Mouse (Mus musculus) G1E (cell line): ENCODE results near the gene Lypd8. TPM values are rescaled to one million over a fixed set of nuclear protein-coding genes. Genes with fewer than 3 reads are reported as not detected.

Source experiments
- ATAC-seq: 2 replicates; pipeline ENCODE4 v1.8.0; 2016; ENCODE audit warnings: mild to moderate bottlenecking; ENCODE audit not compliant: insufficient number of reproducible peaks, poor library complexity, low FRiP score, severe bottlenecking; ENCODE audit errors: extremely low read depth
- DNase-seq: peaks from one replicate; pipeline ENCODE4 v3.0.0; 2012; ENCODE audit warnings: low spot score
- H3K27me3 ChIP-seq: 2 replicates; pipeline ENCODE4 v1.6.1; 2012; ENCODE audit warnings: mild to moderate bottlenecking, low read length, inconsistent platforms; ENCODE audit not compliant: insufficient read depth
- H3K36me3 ChIP-seq: replicated peaks from 2 replicates; pipeline ENCODE3; 2012; ENCODE audit warnings: mild to moderate bottlenecking, inconsistent platforms
- H3K4me1 ChIP-seq: 2 replicates; pipeline ENCODE4 v1.6.1; 2012; ENCODE audit warnings: low read depth, low read length, inconsistent platforms, mixed read lengths; ENCODE audit not compliant: insufficient read depth
- H3K4me3 ChIP-seq: 2 replicates; pipeline ENCODE4 v1.5.1; 2012; ENCODE audit warnings: low read depth, mild to moderate bottlenecking, inconsistent platforms, low read length, moderate library complexity, mixed read lengths
- H3K9me3 ChIP-seq: replicated peaks from 2 replicates; pipeline ENCODE4 v1.6.1; 2012; ENCODE audit warnings: inconsistent platforms
- CTCF ChIP-seq: IDR thresholded peaks from 2 replicates; pipeline ENCODE4 v1.5.1; 2012; ENCODE audit warnings: low read depth, low read length, inconsistent platforms, mixed read lengths
- GATA1 ChIP-seq: IDR thresholded peaks from 2 replicates; pipeline ENCODE4 v1.6.1; 2012; ENCODE audit warnings: borderline replicate concordance, low read length, inconsistent platforms, mixed read lengths
- GATA2 ChIP-seq: IDR thresholded peaks from 2 replicates; pipeline ENCODE4 v1.6.1; 2012; ENCODE audit warnings: low read depth, low read length, inconsistent platforms, borderline replicate concordance
- POLR2AphosphoS5 ChIP-seq: IDR thresholded peaks from 2 replicates; pipeline ENCODE4 v1.6.1; 2012; ENCODE audit warnings: low read depth, low read length, inconsistent platforms; ENCODE audit not compliant: insufficient replicate concordance
- TAL1 ChIP-seq: conservative IDR thresholded peaks from 2 replicates; pipeline ENCODE4 v1.6.1; 2012; ENCODE audit warnings: low read depth, low read length, inconsistent platforms, mixed read lengths
- polyA plus RNA-seq: library from polyadenylated mRNA; stranded (reverse); fragments of >175 nt; gene quantifications from 2 replicates; pipeline ENCODE4 v1.2.3, GENCODE M21; 2012
- total RNA-seq, 2 experiments: library from RNA; stranded (forward) in 1 of 2; stranded (reverse) in 1 of 2; fragments of 200-1000 nt in 1 of 2; fragments of >200 nt in 1 of 2; fragmentation: Nextera tagmentation in 1 of 2; gene quantifications; 2 replicates each; pipeline ENCODE4 v1.2.3; 2014 to 2017

Lypd8 gene
- total and polyA plus RNA-seq, 3 experiments = 0.07 to 0.68 (median 0.16) TPM

- no peak overlapping the region for H3K4me3 ChIP-seq
- no peaks in the 10 kb centered on the region for H3K36me3 ChIP-seq
- H3K27me3 ChIP-seq = peaks cover 3% of the 10 kb centered on the region; the same call in 1 of the 2 replicates
- H3K4me1 ChIP-seq = peaks cover 36% of the 10 kb centered on the region
- no peak for ATAC-seq
- DNase-seq = no peak
- TF ChIP-seq CTCF (no peak), GATA2 (no peak), POLR2AphosphoS5 (no peak), GATA1 (no peak), TAL1 (no peak)
- H3K9me3 ChIP-seq = no peaks in the 10 kb centered on the region
Observed at GRCm38 (mm10) chr11:58377686-58378085, 1.2 kb upstream of the Lypd8 start.

DNA sequence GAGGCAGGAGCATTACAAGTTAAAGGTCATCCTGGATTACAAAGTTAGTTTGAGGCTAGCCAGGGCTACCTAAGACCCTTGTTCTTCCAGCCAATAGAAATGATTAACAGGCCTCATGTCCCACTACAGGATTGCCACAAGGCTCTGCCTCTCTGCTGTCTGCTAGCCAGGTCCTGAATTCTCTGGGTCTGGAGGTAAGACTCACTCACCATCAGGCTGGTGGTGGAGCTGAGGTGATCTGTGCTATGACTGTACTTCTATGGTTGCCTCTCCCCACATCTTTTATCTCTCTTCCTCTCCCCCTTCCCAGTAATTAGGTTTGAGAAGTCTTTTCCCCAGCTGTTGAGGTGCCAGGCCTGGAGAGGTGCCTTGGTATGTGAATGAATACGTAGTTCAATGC, 673 bp downstream of the Lypd8 start:
- peaks cover 38% of the 10 kb centered on the region for H3K4me1 ChIP-seq
- no peak for TF ChIP-seq GATA1
- TF ChIP-seq TAL1 = 0 out of 2 replicates have a peak, but pooled peaks have one; percentile 24
- ATAC-seq (peak; percentile 57), DNase-seq (peak; percentile 41)
- H3K27me3 ChIP-seq = peaks cover 3% of the 10 kb centered on the region; the same call in 1 of the 2 replicates
- H3K4me3 ChIP-seq = no peak overlapping the region
- no peaks in the 10 kb centered on the region for H3K36me3 ChIP-seq
- H3K9me3 ChIP-seq = no peaks in the 10 kb centered on the region

- H3K36me3 ChIP-seq = no peaks in the 10 kb centered on the region
- no peak for ATAC-seq
- H3K4me3 ChIP-seq = no peak overlapping the region
- H3K9me3 ChIP-seq = no peaks in the 10 kb centered on the region
- H3K4me1 ChIP-seq = peaks cover 62% of the 10 kb centered on the region
- no peak for DNase-seq
- TF ChIP-seq GATA1 (no peak), GATA2 (no peak)
- H3K27me3 ChIP-seq = peaks cover 3% of the 10 kb centered on the region; the same call in 1 of the 2 replicates
Observed at GRCm38 (mm10) chr11:58382471-58382870, 3.6 kb downstream of the Lypd8 start.

DNA sequence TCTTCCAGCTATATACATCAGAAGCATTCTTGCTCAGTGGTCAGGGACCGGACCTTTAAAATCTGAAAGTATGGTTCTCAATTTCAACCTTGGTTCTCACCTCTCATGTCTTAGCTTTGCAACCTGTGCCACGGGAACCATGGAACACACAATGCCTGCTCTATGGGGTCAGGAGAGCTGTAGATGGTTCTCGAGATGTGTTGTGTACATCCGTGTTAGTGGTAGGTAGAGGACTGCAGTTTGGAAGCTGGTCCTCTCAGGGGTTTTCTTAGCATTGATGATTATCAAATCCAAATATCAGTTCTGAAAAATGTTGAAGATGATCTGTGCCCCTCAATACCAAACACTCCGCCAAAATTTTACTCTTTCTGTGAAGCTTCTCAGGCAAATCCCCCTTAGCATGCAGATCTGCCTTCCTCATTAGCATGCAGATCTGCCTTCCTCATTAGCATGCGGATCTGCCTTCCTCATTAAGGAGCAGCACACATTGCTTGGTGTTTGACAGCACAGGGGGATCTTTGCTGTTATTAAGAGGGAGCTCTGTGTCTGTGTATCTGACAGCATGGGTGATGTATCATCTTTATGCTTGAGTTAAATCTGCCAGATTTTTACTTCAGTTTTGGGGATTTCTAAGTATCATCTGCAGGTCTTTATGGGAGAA, 21.3 kb downstream of the Lypd8 start:
- Histone ChIP-seq H3K9me3 (no peaks in the 10 kb centered on the region), H3K4me3 (no peak overlapping the region), H3K27me3 (peaks cover 2% of the 10 kb centered on the region; the same call in 1 of the 2 replicates), H3K36me3 (no peaks in the 10 kb centered on the region), H3K4me1 (peaks cover 3% of the 10 kb centered on the region)
- DNase-seq (no peak), ATAC-seq (no peak)
- TF ChIP-seq GATA2 (no peak), TAL1 (no peak), POLR2AphosphoS5 (no peak), CTCF (no peak), GATA1 (no peak)

DNA sequence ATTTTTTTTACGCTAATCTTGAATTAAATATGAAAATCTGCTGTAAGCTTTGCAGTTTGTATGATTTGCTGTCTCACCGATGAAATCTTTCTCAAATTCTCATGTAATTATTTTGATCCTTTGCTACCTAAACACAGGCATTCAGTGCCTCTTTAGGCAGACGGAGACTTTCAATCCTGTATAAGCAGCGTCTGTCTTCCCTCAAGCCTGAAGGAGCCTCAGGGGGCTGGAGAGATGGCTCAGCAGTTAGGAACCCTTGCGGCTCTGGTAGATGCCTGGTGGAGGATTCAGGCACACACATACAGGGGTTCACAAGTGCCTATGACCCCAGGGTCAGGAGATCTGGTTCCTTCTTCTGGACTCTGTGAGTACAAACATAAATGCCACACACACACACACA, 21.8 kb downstream of the Lypd8 start:
- Histone ChIP-seq H3K36me3 (no peaks in the 10 kb centered on the region), H3K4me1 (peaks cover 3% of the 10 kb centered on the region), H3K27me3 (peaks cover 2% of the 10 kb centered on the region; the same call in 1 of the 2 replicates), H3K4me3 (no peak overlapping the region), H3K9me3 (no peaks in the 10 kb centered on the region)
- no peak for DNase-seq
- ATAC-seq = no peak
- TF ChIP-seq GATA2 = no peak
- no peak for TF ChIP-seq POLR2AphosphoS5
- no peak for TF ChIP-seq GATA1
- TF ChIP-seq TAL1 = no peak
- TF ChIP-seq CTCF = no peak

GRCm38 (mm10) chr11:58408066-58408465, 29.2 kb downstream of the Lypd8 start:
- no peak for DNase-seq
- no peaks in the 10 kb centered on the region; the same call in 1 of the 2 replicates for H3K27me3 ChIP-seq
- no peak for ATAC-seq
- H3K4me3 ChIP-seq = no peak overlapping the region
- H3K9me3 ChIP-seq = no peaks in the 10 kb centered on the region
- TF ChIP-seq POLR2AphosphoS5 (no peak), GATA1 (no peak), TAL1 (no peak), CTCF (no peak), GATA2 (no peak)
- peaks cover 10% of the 10 kb centered on the region for H3K4me1 ChIP-seq
- H3K36me3 ChIP-seq = no peaks in the 10 kb centered on the region
